Mouse (Mus musculus) liver, embryonic 16.5 days (tissue): ENCODE results near the gene Dapk2. TPM values are rescaled to one million over a fixed set of nuclear protein-coding genes. Genes with fewer than 3 reads are reported as not detected.

Experiments
- ATAC-seq: fragments of 200-750 bp; cut with Nextera tagmentation; 2 replicates; pipeline ENCODE4 v1.8.0; 2017; ENCODE audit warnings: low read depth, mild to moderate bottlenecking, moderate number of reproducible peaks, moderate library complexity
- H3K27ac ChIP-seq: fragments of 300-500 bp; sonication (generic); 2 replicates; pipeline ENCODE4 v1.5.1; 2014; ENCODE audit warnings: mild to moderate bottlenecking, low read length
- H3K27me3 ChIP-seq: fragments of 300-500 bp; sonication (generic); 2 replicates; pipeline ENCODE4 v1.6.1; 2014; ENCODE audit warnings: low read depth, low read length, mixed read lengths; ENCODE audit not compliant: control insufficient read depth, insufficient read depth
- H3K36me3 ChIP-seq: fragments of 300-500 bp; sonication (generic); 2 replicates; pipeline ENCODE4 v1.6.1; 2014; ENCODE audit warnings: mild to moderate bottlenecking; ENCODE audit not compliant: control insufficient read depth, insufficient read depth
- H3K4me1 ChIP-seq: fragments of 300-500 bp; sonication (generic); 2 replicates; pipeline ENCODE4 v1.6.1; 2014; ENCODE audit warnings: low read depth, low read length, mixed read lengths; ENCODE audit not compliant: control insufficient read depth
- H3K4me2 ChIP-seq: fragments of 300-500 bp; sonication (generic); 2 replicates; pipeline ENCODE4 v1.6.1; 2014; ENCODE audit warnings: low read depth, low read length, mixed read lengths
- H3K4me3 ChIP-seq: fragments of 300-500 bp; sonication (generic); 2 replicates; pipeline ENCODE4 v1.5.1; 2014; ENCODE audit warnings: low read depth, mild to moderate bottlenecking, low read length
- H3K9ac ChIP-seq: fragments of 300-500 bp; sonication (generic); 2 replicates; pipeline ENCODE4 v1.6.1; 2014; ENCODE audit warnings: low read depth, low read length
- H3K9me3 ChIP-seq: fragments of 300-500 bp; sonication (generic); replicated peaks from 2 replicates; pipeline ENCODE4 v1.6.1; 2016; ENCODE audit warnings: low read length; ENCODE audit not compliant: control insufficient read depth
- WGBS: fragments of 180-500 bp; shearing (Covaris S2); extraction: QIAGEN DNeasy Blood & Tissue Kit; methylation state at CpG from one replicate; pipeline ENCODE4 v1.1.7; 2014; ENCODE audit not compliant: insufficient replicate concordance; 5-methylcytosine and 5-hydroxymethylcytosine counted together
- polyA plus RNA-seq: library from polyadenylated mRNA; unstranded; fragments of >200 nt; fragmentation: Nextera tagmentation; extraction: Ambion mirVana; gene quantifications from 2 replicates; pipeline ENCODE4 v1.2.1, GENCODE M21; 2015

The Dapk2 gene
- polyA plus RNA-seq, 1 experiment from 2014 or later: 33.7 TPM

GRCm38 (mm10) chr9:66223872-66224271 is 65.8 kb downstream of the Dapk2 start:
- Histone ChIP-seq H3K9me3 (no peaks in the 10 kb centered on the region), H3K4me3 (no peak overlapping the region), H3K4me2 (no peak overlapping the region), H3K36me3 (no peaks in the 10 kb centered on the region), H3K27ac (no peak overlapping the region), H3K4me1 (peaks cover 16% of the 10 kb centered on the region), H3K27me3 (no peaks in the 10 kb centered on the region), H3K9ac (no peak overlapping the region)
- ATAC-seq: no peak
- WGBS: 72% methylated on average over 2 of the region's 2 CpGs

- Histone ChIP-seq H3K9ac (0 out of 2 replicates have a peak overlapping the region, but pooled peaks have one; percentile 7), H3K4me1 (peaks cover 16% of the 10 kb centered on the region), H3K9me3 (no peaks in the 10 kb centered on the region), H3K4me3 (no peak overlapping the region), H3K36me3 (no peaks in the 10 kb centered on the region), H3K4me2 (no peak overlapping the region), H3K27me3 (no peaks in the 10 kb centered on the region), H3K27ac (no peak overlapping the region)
- peak; percentile 75 for ATAC-seq
- 62% methylated on average over 5 of the region's 5 CpGs for WGBS
Observed at GRCm38 (mm10) chr9:66225737-66226485, 67.9 kb downstream of the Dapk2 start.

GRCm38 (mm10) chr9:66228456-66229151 is 70.6 kb downstream of the Dapk2 start:
- no peak for ATAC-seq
- Histone ChIP-seq H3K4me1 (peaks cover 16% of the 10 kb centered on the region), H3K27ac (no peak overlapping the region), H3K27me3 (no peaks in the 10 kb centered on the region), H3K9ac (no peak overlapping the region), H3K9me3 (no peaks in the 10 kb centered on the region), H3K4me2 (no peak overlapping the region), H3K36me3 (no peaks in the 10 kb centered on the region), H3K4me3 (no peak overlapping the region)
- 53% methylated on average over 2 of the region's 2 CpGs for WGBS

- no peak for ATAC-seq
- H3K36me3 ChIP-seq: peaks cover 4% of the 10 kb centered on the region; the same call in 1 of the 2 replicates
- H3K9ac ChIP-seq: no peak overlapping the region
- no peak overlapping the region for H3K4me2 ChIP-seq
- no peaks in the 10 kb centered on the region for H3K9me3 ChIP-seq
- no peak overlapping the region for H3K27ac ChIP-seq
- 52% methylated on average over 7 of the region's 7 CpGs for WGBS
- peaks cover 4% of the 10 kb centered on the region; the same call in 1 of the 2 replicates for H3K4me1 ChIP-seq
- H3K4me3 ChIP-seq: no peak overlapping the region
- H3K27me3 ChIP-seq: no peaks in the 10 kb centered on the region
Observed at GRCm38 (mm10) chr9:66231820-66232479, 73.9 kb downstream of the Dapk2 start.

- H3K36me3 ChIP-seq: peaks cover 4% of the 10 kb centered on the region; the same call in 1 of the 2 replicates
- no peak overlapping the region for H3K27ac ChIP-seq
- peaks cover 14% of the 10 kb centered on the region for H3K4me1 ChIP-seq
- no peak overlapping the region for H3K9ac ChIP-seq
- no peak for ATAC-seq
- no peaks in the 10 kb centered on the region for H3K27me3 ChIP-seq
- no peaks in the 10 kb centered on the region for H3K9me3 ChIP-seq
- WGBS: 80% methylated on average over 2 of the region's 2 CpGs
- H3K4me2 ChIP-seq: no peak overlapping the region
- H3K4me3 ChIP-seq: no peak overlapping the region
Observed at GRCm38 (mm10) chr9:66236615-66237014, 78.6 kb downstream of the Dapk2 start.

- peaks cover 4% of the 10 kb centered on the region; the same call in 1 of the 2 replicates for H3K36me3 ChIP-seq
- no peaks in the 10 kb centered on the region for H3K27me3 ChIP-seq
- 44% methylated on average over 1 of the region's 1 CpGs for whole genome bisulfite sequencing
- ATAC-seq: no peak
- H3K4me1 ChIP-seq: peaks cover 14% of the 10 kb centered on the region
- H3K4me3 ChIP-seq: no peak overlapping the region
- H3K4me2 ChIP-seq: no peak overlapping the region
- H3K27ac ChIP-seq: no peak overlapping the region
- no peak overlapping the region for H3K9ac ChIP-seq
- H3K9me3 ChIP-seq: no peaks in the 10 kb centered on the region
Observed at GRCm38 (mm10) chr9:66237742-66238141, 79.7 kb downstream of the Dapk2 start.

- H3K36me3 ChIP-seq: peaks cover under 1% of the 10 kb centered on the region; the same call in 1 of the 2 replicates
- peak; percentile 61 for ATAC-seq
- 0 out of 2 replicates have a peak overlapping the region, but pooled peaks have one; percentile 9 for H3K27ac ChIP-seq
- H3K4me2 ChIP-seq: no peak overlapping the region
- peaks cover 17% of the 10 kb centered on the region for H3K4me1 ChIP-seq
- no peak overlapping the region for H3K9ac ChIP-seq
- H3K27me3 ChIP-seq: no peaks in the 10 kb centered on the region
- 15% methylated on average over 7 of the region's 7 CpGs for WGBS
- no peak overlapping the region for H3K4me3 ChIP-seq
- H3K9me3 ChIP-seq: no peaks in the 10 kb centered on the region
Observed at GRCm38 (mm10) chr9:66239173-66239572, 81.2 kb downstream of the Dapk2 start.

- Histone ChIP-seq H3K4me3 (no peak overlapping the region), H3K27me3 (no peaks in the 10 kb centered on the region), H3K27ac (peak overlapping the region; percentile 22; the same call in 1 of the 2 replicates), H3K9me3 (no peaks in the 10 kb centered on the region), H3K9ac (no peak overlapping the region), H3K4me2 (no peak overlapping the region), H3K4me1 (peaks cover 17% of the 10 kb centered on the region), H3K36me3 (no peaks in the 10 kb centered on the region)
- ATAC-seq: no peak
- 42% methylated on average over 3 of the region's 3 CpGs for WGBS
Observed at GRCm38 (mm10) chr9:66239691-66240090, 81.7 kb downstream of the Dapk2 start.
